Mouse (Mus musculus) lung, embryonic 14.5 days (tissue): Measurements from ENCODE around the gene Rps12-ps3. TPM values are rescaled to one million over a fixed set of nuclear protein-coding genes. Genes with fewer than 3 reads are reported as not detected.

Experiments used
- ATAC-seq: fragments of 200-750 bp; cut with Nextera tagmentation; 2 replicates; pipeline ENCODE4 v1.8.0; 2017; ENCODE audit warnings: mild to moderate bottlenecking, moderate TSS enrichment, moderate library complexity; ENCODE audit not compliant: insufficient read depth
- DNase-seq: peaks from one replicate; pipeline ENCODE4 v3.0.0-alpha.2; 2015
- H3K27ac ChIP-seq: fragments of 300-500 bp; sonication (generic); 2 replicates; pipeline ENCODE4 v1.5.1; 2014; ENCODE audit warnings: low read depth, mild to moderate bottlenecking, moderate library complexity
- H3K27me3 ChIP-seq: fragments of 300-500 bp; sonication (generic); 2 replicates; pipeline ENCODE4 v1.6.1; 2014; ENCODE audit warnings: low read length, control low read depth; ENCODE audit not compliant: insufficient read depth
- H3K36me3 ChIP-seq: fragments of 300-500 bp; sonication (generic); 2 replicates; pipeline ENCODE4 v1.6.1; 2014; ENCODE audit warnings: control low read depth; ENCODE audit not compliant: insufficient read depth
- H3K4me1 ChIP-seq: fragments of 300-500 bp; sonication (generic); 2 replicates; pipeline ENCODE4 v1.6.1; 2014; ENCODE audit warnings: antibody characterized with exemption, control low read depth; ENCODE audit not compliant: insufficient read depth
- H3K4me2 ChIP-seq: fragments of 300-500 bp; sonication (generic); 2 replicates; pipeline ENCODE4 v1.6.1; 2014; ENCODE audit warnings: mild to moderate bottlenecking
- H3K4me3 ChIP-seq: fragments of 300-500 bp; sonication (generic); 2 replicates; pipeline ENCODE4 v1.5.1; 2014; ENCODE audit warnings: low read depth, low read length
- H3K9ac ChIP-seq: fragments of 300-500 bp; sonication (generic); 2 replicates; pipeline ENCODE4 v1.6.1; 2014
- H3K9me3 ChIP-seq: fragments of 300-500 bp; sonication (generic); 2 replicates; pipeline ENCODE4 v1.6.1; 2016; ENCODE audit warnings: low read depth, low read length, control low read depth
- CTCF ChIP-seq: IDR thresholded peaks from 2 replicates; pipeline ENCODE4 v1.5.1; 2016; ENCODE audit warnings: antibody characterized with exemption, low read depth
- WGBS: fragments of 180-500 bp; shearing (Covaris S2); extraction: QIAGEN DNeasy Blood & Tissue Kit; methylation state at CpG from one replicate; pipeline ENCODE4 v1.1.7; 2014; 5-methylcytosine and 5-hydroxymethylcytosine counted together
- polyA plus RNA-seq: library from polyadenylated mRNA; unstranded; fragments of >200 nt; fragmentation: Nextera tagmentation; extraction: Ambion mirVana; gene quantifications from 2 replicates; pipeline ENCODE4 v1.2.1, GENCODE M21; 2014

The Rps12-ps3 gene
- polyA plus RNA-seq = 30.7 and 43.3 TPM in 2 replicates

DNA sequence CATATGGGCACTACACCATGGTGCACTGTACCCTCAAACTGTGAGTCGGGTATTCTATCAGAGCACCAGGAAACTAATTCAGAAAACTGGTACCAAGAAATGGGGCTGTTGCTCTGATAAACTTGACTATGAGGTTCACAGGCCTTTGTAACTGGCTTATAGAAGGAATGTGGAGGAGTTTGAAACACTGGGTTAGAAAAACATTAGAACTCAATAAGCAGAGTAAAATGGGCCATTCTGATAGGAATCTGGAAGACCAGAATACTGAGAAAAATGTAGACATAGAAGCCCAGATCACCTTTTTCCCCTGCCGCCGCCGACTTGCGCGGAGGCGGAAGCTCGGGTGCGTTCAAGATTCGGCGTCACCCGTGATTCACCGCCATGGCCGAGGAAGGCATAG is at the start of gene Rps12-ps3:
Gene Rps12-ps3, plus strand, starts transcription at position 301 of the 400 bp plus-strand sequence.
- H3K36me3 ChIP-seq = peaks cover 2% of the 10 kb centered on the region; the same call in 1 of the 2 replicates
- H3K4me3 ChIP-seq = no peak within 1 kb of the TSS
- no peak for ATAC-seq
- H3K9ac ChIP-seq = no peak within 1 kb of the TSS
- H3K4me2 ChIP-seq = no peak within 1 kb of the TSS
- no peak for TF ChIP-seq CTCF
- no peaks in the 10 kb centered on the region for H3K9me3 ChIP-seq
- WGBS = 97% methylated on average over 11 of the region's 14 CpGs
- no peak within 1 kb of the TSS for H3K27ac ChIP-seq
- H3K4me1 ChIP-seq = no peaks in the 10 kb centered on the region
- no peak for DNase-seq
- H3K27me3 ChIP-seq = no peaks in the 10 kb centered on the region

GRCm38 (mm10) chr19:59273190-59273589 is 48.9 kb upstream of the Rps12-ps3 start:
- no peaks in the 10 kb centered on the region for H3K27me3 ChIP-seq
- TF ChIP-seq CTCF = no peak
- ATAC-seq = no peak
- H3K9me3 ChIP-seq = no peaks in the 10 kb centered on the region
- DNase-seq = no peak
- H3K27ac ChIP-seq = no peak overlapping the region
- H3K4me2 ChIP-seq = no peak overlapping the region
- no peaks in the 10 kb centered on the region for H3K4me1 ChIP-seq
- 75% methylated on average over 7 of the region's 7 CpGs for WGBS
- H3K9ac ChIP-seq = no peak overlapping the region
- no peak overlapping the region for H3K4me3 ChIP-seq
- H3K36me3 ChIP-seq = no peaks in the 10 kb centered on the region

DNA sequence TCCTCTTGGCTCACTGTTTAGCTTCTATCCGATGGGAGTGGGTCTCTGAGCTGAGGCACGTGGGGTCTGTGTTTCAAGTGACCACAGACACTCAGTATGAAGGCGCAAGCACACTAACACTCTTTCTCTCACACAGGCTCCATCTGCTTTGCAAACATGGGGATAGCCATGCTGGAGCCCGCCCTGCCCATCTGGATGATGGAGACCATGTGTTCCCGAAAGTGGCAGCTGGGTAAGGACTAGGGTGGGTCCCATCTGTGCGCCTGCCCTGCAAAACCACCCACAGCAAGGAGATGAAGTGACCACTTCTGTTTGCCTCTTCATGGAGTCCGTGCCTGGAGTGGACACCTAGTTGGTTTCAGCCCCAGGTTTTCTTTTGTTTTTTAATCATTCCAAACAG is 45.7 kb upstream of the Rps12-ps3 start:
- Histone ChIP-seq H3K9ac (no peak overlapping the region), H3K4me3 (no peak overlapping the region), H3K36me3 (no peaks in the 10 kb centered on the region), H3K27me3 (no peaks in the 10 kb centered on the region), H3K27ac (no peak overlapping the region), H3K4me2 (no peak overlapping the region), H3K4me1 (no peaks in the 10 kb centered on the region), H3K9me3 (no peaks in the 10 kb centered on the region)
- DNase-seq (no peak), ATAC-seq (no peak)
- no peak for TF ChIP-seq CTCF
- WGBS = 75% methylated on average over 7 of the region's 7 CpGs

GRCm38 (mm10) chr19:59280841-59281240 is 41.2 kb upstream of the Rps12-ps3 start:
- no peak for DNase-seq
- Histone ChIP-seq H3K36me3 (no peaks in the 10 kb centered on the region), H3K4me1 (no peaks in the 10 kb centered on the region), H3K9me3 (no peaks in the 10 kb centered on the region), H3K4me2 (no peak overlapping the region), H3K9ac (no peak overlapping the region), H3K4me3 (no peak overlapping the region), H3K27me3 (no peaks in the 10 kb centered on the region), H3K27ac (no peak overlapping the region)
- no peak for TF ChIP-seq CTCF
- no peak for ATAC-seq

GRCm38 (mm10) chr19:59282001-59282400 is 40.1 kb upstream of the Rps12-ps3 start:
- ATAC-seq = no peak
- H3K27ac ChIP-seq = no peak overlapping the region
- H3K36me3 ChIP-seq = no peaks in the 10 kb centered on the region
- no peak for TF ChIP-seq CTCF
- H3K4me2 ChIP-seq = no peak overlapping the region
- 62% methylated on average over 3 of the region's 3 CpGs for WGBS
- H3K4me1 ChIP-seq = no peaks in the 10 kb centered on the region
- no peaks in the 10 kb centered on the region for H3K27me3 ChIP-seq
- no peak for DNase-seq
- H3K9me3 ChIP-seq = no peaks in the 10 kb centered on the region
- no peak overlapping the region for H3K9ac ChIP-seq
- no peak overlapping the region for H3K4me3 ChIP-seq

DNA sequence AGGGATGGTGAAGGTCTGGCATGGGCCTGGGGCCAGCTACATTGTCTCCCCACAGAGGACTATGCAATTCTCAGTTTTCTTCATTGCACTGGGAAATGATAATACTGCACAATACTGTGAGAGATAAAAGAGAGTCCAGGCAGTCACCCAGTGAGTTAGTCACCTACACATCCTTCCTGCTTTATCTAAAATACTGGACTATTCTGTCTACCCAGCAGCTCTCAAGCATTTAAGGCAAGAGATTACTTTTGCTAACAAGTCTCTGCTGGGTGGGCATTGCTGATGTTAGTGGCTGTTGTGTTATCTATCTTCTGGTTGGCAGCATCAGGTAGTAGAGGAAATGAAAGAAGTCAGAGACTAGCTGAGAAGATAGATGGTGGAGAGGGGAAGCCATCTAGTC is 33.0 kb upstream of the Rps12-ps3 start:
- no peak for ATAC-seq
- no peak overlapping the region for H3K4me3 ChIP-seq
- no peak overlapping the region for H3K27ac ChIP-seq
- H3K9me3 ChIP-seq = no peaks in the 10 kb centered on the region
- no peaks in the 10 kb centered on the region for H3K4me1 ChIP-seq
- no peak for DNase-seq
- H3K9ac ChIP-seq = no peak overlapping the region
- no peaks in the 10 kb centered on the region for H3K27me3 ChIP-seq
- no peak for TF ChIP-seq CTCF
- no peak overlapping the region for H3K4me2 ChIP-seq
- no peaks in the 10 kb centered on the region for H3K36me3 ChIP-seq

- Histone ChIP-seq H3K27ac (no peak overlapping the region), H3K4me2 (no peak overlapping the region), H3K4me1 (no peaks in the 10 kb centered on the region), H3K4me3 (no peak overlapping the region), H3K27me3 (no peaks in the 10 kb centered on the region), H3K36me3 (no peaks in the 10 kb centered on the region), H3K9me3 (no peaks in the 10 kb centered on the region), H3K9ac (no peak overlapping the region)
- DNase-seq = no peak
- no peak for ATAC-seq
- 81% methylated on average over 6 of the region's 6 CpGs for WGBS
- TF ChIP-seq CTCF = no peak
These were observed 32.3 kb upstream of the Rps12-ps3 start for GRCm38 (mm10) chr19:59289811-59290210.
